Mouse (Mus musculus) cerebellum, adult 9-10 months (tissue): ENCODE measurements at regions not wholly inside any gene's neighbourhood (a gene's known extent, or its start where the extent isn't known, plus 50 kb on each side); places are given as distances from the start of the nearest gene placed in this dataset.

Experiments
- DNase-seq: peaks from one replicate; pipeline ENCODE4 v3.0.0; 2022

DNA sequence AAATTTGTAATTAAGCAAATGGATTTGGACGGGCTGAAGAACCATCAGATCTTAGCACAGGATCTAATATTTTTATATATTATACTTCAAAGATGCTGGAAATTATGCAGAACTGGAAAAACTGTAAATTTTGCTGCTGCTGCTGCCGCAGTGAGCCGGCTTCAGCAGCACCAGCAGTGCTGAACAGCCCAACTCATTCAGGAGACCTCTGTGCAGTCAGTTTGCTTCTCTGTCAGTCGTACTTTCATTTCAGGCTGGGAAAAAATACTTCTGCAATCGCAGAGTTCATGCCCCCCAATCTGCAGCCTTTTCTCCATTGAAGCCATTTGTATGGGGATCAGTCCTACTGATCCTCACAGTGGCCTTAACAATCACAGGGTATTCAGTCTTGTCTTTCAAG, 53.4 kb upstream of the Trpc3 start:
- no peak for DNase-seq

DNA sequence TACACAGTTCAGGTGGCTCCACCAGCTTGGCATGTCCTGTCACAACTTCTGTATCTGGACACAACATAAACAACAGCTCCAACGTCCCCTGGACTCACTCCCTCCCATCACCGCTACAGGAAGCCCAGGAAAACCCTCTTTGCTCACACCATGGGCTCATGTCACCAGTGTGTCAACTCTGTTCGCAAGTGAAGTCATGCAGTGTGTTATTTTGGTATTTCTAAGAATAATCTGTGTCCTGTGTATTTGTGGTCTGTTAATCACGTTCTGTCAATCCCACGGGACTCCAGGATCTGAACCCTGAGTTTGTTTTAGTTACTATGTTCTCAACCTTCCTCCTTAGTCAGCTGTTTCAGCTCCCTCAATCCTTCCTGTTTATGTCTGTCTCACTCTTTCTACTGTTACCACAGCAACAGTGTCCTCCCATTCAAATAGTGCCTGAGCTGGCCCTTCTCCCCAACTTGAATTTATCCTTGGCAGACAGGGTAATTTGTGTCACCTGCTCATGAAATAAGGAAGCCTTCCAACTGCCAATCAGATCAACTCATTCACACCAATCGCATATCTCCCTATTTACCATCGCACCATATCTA, 64.5 kb upstream of the Trpc3 start:
- no peak for DNase-seq

DNA sequence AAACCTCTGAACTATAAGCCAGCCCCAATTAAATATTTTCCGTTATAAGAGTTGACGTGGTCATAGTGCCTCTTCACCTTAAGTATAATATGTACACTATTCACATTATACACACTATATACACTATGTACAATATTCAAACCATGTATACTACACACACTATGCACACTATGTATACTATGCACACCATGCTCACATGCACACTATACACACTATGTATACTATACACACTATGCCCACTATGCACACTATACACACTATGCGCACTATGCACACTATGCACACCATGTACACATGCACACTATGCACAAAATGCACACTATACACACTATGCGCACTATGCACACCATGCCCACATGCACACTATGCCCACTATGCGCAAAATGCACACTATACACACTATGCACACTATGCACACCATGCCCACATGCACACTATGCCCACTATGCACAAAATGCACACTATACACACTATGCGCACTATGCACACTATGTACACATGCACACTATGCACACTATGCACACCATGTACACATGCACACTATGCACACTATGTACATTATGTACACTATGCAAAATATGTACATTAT, 72.2 kb upstream of the Trpc3 start:
- DNase-seq = no peak

DNA sequence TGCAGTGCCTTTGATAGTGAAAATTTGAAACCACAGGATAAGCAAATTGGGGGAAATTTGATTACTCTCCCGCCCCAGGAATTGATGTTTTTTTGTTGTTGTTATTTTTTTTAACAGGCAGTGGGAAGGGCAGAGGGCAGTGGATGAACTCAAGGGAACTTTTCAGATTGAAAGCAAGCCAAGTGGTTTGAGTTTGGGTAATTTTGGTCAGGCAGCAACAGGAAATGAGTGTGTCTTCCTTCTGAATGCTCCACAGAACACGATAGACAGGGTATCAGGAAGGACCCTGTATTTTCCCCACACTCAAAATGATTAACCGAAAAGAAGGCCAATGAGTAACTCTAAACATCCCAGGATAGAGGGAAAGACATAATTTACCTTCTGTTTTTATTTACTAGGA, 72.9 kb upstream of the Trpc3 start:
- DNase-seq = no peak

DNA sequence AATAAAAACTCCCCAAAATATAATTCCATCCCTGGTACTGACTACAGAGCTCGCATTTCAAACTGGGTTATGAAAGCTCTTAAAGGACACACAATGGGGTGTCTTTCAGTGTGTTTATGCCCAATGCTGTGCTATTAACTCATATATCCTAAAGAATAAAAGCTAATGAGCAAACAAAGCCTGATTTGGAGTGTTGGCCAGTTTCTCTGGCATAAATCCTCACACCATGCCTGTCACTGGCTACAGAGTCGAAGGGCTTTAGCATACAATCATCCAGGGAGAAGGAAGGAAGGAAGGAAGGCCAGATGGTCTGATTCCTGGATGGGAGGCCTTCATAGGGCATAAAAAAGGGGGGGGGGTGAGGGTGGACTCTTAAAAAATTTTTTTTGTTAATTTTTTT, 74.8 kb upstream of the Trpc3 start:
- DNase-seq = peak; percentile 60

DNA sequence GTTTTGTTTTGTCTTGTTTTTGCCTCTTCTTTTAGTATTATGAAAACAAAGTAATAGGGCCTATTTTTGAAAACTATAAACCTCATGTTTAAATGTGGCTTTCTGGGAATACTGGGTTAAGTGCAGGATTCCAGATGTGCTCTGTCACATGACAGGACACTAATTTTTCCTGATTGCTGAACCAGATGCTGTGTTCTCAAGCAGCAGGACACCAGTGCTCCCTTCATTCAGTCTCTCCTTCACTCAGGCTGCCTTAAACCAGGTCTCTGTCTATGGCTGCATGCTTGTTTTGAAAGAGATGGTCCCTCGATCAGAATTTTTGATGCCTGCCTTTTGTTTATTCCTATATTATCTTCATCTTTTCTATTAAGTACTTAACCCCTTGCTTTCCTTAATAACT, 80.1 kb upstream of the Trpc3 start:
- no peak for DNase-seq

DNA sequence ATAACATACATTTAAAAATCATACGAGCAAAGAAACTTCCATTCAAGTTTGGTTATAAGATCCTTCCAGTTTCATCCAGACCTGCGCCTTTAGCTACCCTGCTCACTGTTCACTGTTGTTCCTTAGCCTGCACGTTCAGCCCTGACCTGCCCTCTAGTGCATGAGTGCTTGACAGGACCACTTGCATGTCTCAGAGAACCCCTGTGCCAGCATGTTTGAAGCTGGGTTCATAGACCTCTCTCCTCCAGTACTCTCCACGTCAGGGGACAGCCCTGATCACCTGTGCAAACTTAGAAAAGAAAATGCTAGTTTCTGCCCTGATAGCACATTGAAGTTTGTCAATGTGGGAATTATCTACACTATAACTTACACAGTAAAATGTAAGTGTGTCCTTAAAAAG, 81.0 kb upstream of the Trpc3 start:
- no peak for DNase-seq

DNA sequence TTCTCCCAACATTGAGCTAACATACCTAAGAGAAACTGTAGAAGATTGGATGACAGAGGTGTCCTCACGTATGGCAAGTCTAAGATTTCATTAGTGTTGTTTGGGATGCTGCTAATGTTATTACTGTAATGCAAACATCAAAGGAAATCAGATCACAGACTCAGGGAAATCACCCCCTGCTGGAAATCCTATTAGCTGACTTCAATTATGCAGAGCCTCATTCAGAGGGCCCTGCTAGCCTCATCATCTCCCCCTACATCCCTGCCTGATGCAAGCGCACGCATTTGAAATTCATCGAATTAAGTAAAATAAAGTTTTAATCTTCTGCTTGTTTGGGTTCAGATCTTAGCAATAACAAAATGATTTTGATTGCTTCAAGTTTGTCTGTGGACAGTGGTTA, 84.1 kb upstream of the Trpc3 start:
- no peak for DNase-seq

DNA sequence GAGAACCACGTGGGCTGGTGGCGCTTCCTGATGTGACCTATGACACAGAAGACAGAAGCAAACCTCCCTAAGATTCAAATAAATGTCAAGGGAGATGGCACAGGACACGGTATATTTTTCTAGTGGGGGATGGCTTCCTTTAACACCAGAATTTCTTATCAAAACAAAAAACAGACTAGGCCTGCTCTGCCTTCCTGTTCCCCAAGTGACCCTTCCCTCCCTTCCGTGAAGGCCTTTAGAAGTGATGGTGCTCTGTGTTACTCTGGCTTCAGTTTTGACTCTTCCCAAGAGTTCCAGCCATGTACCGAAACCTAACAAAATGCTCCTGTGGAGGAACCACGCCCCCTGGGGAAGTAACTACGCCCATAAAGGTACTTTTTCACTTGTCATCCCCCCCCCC, 84.5 kb upstream of the 4932438A13Rik start:
- DNase-seq = no peak

DNA sequence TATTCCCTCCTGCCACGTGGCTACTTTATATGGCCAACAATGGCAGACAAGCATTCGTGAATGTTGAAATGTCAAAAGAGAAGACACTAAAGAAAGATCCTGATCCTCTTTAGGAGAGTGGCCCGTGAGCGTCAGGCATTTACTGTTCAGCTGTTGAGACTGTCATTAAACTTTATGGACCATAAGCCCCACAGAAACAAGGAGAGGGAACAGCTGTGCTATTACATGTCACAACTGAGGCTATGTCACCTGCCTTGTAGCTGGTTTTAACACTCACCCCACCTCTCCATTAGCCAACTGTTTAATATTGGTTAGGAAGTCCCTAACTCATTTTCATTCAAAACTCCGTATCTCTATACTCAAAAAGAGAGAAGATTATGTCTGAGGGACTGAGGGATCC, 76.3 kb upstream of the 4932438A13Rik start:
- DNase-seq = no peak

DNA sequence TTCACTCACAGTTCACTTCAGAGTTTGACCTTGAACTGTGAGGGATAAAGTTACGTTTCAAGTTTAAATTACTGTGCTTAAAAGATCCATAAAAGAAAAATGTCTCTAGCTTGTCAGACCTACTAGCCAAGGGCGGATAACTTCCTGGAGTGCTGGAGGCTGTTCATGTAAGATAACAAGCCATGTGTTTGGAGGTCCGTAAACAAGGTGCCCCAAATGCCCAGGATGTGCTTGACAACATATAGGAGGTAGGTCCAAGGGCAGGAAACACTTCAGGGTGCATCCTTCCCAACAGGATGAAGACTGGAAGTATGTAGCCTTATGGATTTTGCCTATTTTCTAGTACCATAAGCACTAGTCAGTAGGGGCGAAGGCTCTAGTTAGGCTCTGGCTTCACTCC, 72.7 kb upstream of the 4932438A13Rik start:
- DNase-seq = no peak

DNA sequence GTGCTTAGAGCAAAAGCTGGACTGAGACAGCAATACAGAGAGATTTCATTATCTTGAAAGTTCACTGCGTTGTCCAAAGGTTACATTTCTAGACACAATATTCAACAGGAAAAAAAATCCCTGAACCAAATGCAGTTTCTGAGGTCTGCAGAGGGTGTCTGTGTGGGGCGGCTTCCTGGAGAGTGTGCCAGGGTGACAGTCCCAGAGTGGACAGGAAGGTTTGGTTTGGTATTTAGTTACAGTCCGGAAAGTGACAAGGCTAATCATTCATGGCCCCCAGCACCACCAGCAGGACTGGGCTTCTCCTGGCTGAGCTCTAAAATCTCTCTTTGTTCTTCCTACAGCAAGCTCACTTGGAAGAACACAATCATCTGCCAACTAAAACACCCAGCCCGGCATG, 65.9 kb upstream of the 4932438A13Rik start:
- no peak for DNase-seq

DNA sequence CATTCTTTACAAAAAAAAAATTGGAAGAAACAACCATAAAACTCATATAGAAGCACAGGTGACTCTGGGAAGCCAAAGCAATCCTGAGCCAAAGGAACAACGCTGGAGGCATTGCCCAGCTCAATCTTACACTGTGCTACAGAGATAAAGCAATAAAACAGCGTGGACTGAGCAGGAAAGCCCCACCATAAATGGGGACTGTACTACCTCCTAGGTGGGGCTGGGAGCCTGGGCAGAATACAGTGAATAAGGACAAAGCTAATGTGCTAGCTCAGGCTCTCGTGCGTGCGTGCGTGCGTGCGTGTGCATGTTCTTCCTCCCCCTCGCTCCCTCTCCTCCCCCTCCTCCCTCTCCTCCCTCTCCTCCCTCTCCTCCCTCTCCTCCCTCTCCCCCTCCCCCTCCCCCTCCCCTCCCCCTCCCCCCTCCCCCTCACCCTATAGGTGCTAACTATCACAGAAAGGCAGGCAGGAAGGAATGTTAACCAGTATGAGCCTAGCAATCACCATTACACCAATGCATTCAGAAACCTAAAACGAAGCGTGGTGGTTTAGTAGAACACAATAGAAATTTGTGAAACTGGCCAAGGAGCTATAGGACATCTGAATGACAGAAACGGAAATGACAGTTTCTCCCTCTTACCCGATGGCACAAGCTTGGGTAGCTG, 64.6 kb upstream of the 4932438A13Rik start:
- no peak for DNase-seq

DNA sequence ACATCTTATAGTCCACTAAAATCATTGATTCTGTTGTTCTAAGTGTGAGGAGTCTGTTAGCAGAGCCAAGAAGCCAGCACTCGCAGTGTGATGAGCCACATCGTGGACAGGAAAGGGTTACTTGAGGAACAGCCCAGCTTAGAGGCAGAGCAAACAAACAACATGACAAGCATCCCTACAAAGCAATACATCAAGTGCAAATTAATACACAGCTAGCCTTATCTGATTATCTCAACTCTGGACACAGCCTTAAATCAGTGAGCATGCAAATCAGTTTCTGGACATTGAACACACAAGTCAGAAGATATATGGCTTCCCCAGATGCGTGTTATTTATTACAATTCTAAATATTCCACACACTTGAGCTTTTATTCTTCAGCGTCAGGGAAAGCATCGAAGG, 52.4 kb upstream of the 4932438A13Rik start:
- no peak for DNase-seq
